Mouse (Mus musculus): Measurements from ENCODE around the gene Trpm8. TPM values are rescaled to one million over a fixed set of nuclear protein-coding genes. Genes with fewer than 3 reads are reported as not detected.

Gene Trpm8
- polyA plus RNA-seq (2015; fragmentation: Nextera tagmentation; extraction: Ambion mirVana), result not detected in 2 replicates

DNA sequence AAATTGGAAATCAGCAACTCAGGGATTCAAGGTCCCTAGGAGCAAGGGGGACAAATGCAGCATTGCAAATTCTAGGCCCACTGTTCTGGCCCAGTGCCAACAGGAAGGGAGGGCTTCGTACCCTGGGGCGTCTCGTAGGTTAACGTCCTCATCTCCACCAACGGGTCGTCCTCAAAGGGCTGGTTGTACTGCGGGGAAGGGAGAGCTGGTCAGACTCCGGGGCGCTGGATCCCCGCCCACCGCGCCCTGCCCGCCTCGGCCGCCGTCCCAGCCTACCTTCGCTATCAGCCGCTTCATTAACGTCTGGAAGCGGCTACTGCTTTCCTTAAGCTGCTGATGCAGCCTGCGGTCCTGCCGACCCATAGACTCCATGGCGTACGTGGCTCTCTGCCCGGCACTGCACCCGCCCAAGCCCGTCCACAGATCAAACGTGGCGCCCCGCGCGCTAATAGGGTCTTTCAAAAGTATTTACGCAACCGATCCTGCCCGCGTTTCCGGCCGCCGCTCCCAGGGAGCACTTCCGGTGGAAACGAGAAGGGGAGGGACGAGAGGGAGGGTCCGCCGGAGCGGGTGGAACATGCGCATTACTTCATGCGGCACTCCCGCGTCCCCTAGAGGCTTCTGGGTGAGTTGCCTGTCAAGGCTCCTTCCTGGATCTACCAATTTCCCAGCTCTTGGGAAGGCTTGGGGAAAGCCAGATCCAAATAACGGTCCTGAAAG is at the start of gene Trpm8, which contains the start of gene Hjurp:
TSS of gene Trpm8 (plus strand) at position 564 of the 720 bp plus-strand sequence.
TSS of gene Hjurp (minus strand) at position 536 of the 720 bp plus-strand sequence.
- under 1% methylated on average over 50 of the region's 50 CpGs for WGBS
- H3K27ac ChIP-seq, result peak within 1 kb of the TSS; percentile 86
- ATAC-seq (replicated peaks; ENCODE audit: low FRiP score), result peak; percentile 98

DNA sequence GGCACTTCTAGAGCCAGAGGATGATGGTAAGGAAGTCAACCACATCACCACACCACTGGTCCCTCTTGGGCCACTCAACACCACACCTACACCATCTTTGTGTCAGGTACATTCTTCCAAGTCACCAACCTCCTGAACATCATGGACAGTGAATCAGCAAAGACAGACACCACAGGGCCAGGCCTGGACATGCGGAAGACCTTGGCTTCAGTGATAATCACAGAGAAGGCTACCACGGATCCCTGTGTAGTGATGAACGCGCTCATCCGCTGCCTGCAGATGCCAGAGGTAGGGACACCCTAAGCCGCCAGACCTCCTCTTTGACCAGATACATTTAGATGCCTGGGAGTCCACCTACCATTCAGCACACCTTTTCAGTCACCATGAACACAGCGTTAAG is 49.3 kb upstream of the Trpm8 start:
- no peak for ATAC-seq (replicated peaks; ENCODE audit: low FRiP score)

More for the DNA sequence above, at the start of gene Trpm8, which contains the start of gene Hjurp:
- Histone ChIP-seq H3K9me3 (replicated peaks) (no peaks in the 10 kb centered on the region), H3K4me1 (peaks cover 24% of the 10 kb centered on the region), H3K27me3 (no peaks in the 10 kb centered on the region), H3K9ac (peak within 1 kb of the TSS; percentile 67), H3K36me3 (peaks cover 37% of the 10 kb centered on the region), H3K4me3 (replicated peaks) (peak within 1 kb of the TSS; percentile 50), H3K4me2 (peak within 1 kb of the TSS; percentile 60)

DNA sequence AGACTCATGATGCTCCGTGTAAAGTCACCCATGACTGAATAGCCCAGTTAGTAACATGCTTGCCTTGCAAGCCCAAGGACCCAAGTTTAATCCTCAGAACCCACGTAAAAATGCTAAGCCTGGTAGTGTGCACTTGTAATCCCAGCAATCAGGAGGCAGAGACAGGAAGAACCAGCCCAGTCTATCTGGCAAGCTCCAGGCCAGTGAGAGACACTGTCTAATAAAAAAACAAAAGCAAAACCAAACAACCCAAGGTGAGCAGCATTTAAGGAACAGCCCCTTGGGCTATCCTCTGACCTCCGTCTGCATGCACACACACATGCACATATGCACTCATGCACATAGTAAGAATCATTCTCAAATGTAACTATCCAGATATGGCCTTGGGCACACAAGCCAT is 47.9 kb upstream of the Trpm8 start:
- Histone ChIP-seq H3K4me3 (replicated peaks) (no peak overlapping the region), H3K27ac (no peak overlapping the region), H3K9ac (no peak overlapping the region), H3K36me3 (no peaks in the 10 kb centered on the region), H3K4me2 (no peak overlapping the region), H3K9me3 (replicated peaks) (peaks cover 90% of the 10 kb centered on the region), H3K4me1 (no peaks in the 10 kb centered on the region), H3K27me3 (no peaks in the 10 kb centered on the region)
- ATAC-seq (replicated peaks; ENCODE audit: low FRiP score), result no peak
- WGBS, result 84% methylated on average over 3 of the region's 3 CpGs

More for the DNA sequence above, 49.3 kb upstream of the Trpm8 start:
- Histone ChIP-seq H3K4me2 (no peak overlapping the region), H3K36me3 (no peaks in the 10 kb centered on the region), H3K9ac (no peak overlapping the region), H3K27ac (no peak overlapping the region), H3K27me3 (no peaks in the 10 kb centered on the region), H3K4me3 (replicated peaks) (no peak overlapping the region), H3K9me3 (replicated peaks) (peaks cover 76% of the 10 kb centered on the region), H3K4me1 (no peaks in the 10 kb centered on the region)
- WGBS, result 72% methylated on average over 7 of the region's 7 CpGs

DNA sequence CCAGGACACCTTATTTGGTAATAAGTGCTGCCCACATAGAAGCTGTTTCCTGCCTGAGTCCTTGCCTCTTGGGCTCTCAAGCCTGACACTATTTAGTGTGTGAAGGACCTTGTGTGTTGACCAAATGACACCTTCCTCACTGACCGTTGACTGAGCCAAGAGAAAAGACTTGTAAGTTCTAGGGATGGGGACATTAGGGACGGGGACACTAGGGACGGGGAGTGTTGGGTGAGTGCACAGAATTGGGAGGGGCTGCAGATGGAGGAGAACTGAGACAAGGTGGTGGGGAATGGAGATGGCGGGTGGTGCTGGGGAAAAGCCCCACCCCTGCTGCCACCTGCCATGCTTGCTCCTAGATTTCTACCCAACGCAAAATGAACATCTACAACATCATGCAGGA is 47.5 kb upstream of the Trpm8 start:
- whole genome bisulfite sequencing, result 87% methylated on average over 5 of the region's 5 CpGs
- Histone ChIP-seq H3K9ac (no peak overlapping the region), H3K27ac (no peak overlapping the region), H3K4me1 (no peaks in the 10 kb centered on the region), H3K36me3 (no peaks in the 10 kb centered on the region), H3K27me3 (no peaks in the 10 kb centered on the region), H3K4me2 (no peak overlapping the region), H3K9me3 (replicated peaks) (peaks cover 94% of the 10 kb centered on the region), H3K4me3 (replicated peaks) (no peak overlapping the region)
- ATAC-seq (replicated peaks; ENCODE audit: low FRiP score), result no peak

DNA sequence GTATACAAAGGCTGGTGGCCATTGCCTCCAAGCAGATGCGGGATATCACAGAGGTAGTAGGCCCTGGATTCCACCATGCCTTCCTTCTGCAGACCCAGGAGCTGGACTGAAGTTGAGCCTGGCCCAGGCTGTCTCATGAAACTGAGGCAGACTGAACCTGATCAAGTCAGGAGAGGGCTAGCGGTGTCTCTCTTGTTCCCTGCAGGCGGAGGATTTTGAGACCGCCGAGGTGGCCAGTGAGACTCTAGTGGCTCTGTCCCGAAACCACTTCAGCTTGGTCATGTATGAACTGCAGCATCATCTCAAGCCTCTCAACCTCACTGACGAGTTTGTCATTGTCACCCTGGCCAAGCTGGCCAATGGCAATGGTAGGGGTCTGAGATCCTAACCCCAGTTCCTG is 47.0 kb upstream of the Trpm8 start:
- Histone ChIP-seq H3K9ac (no peak overlapping the region), H3K36me3 (no peaks in the 10 kb centered on the region), H3K4me3 (replicated peaks) (no peak overlapping the region), H3K4me2 (no peak overlapping the region), H3K9me3 (replicated peaks) (peaks cover 97% of the 10 kb centered on the region), H3K27ac (no peak overlapping the region), H3K4me1 (no peaks in the 10 kb centered on the region), H3K27me3 (no peaks in the 10 kb centered on the region)
- 69% methylated on average over 7 of the region's 7 CpGs for WGBS
- ATAC-seq (replicated peaks; ENCODE audit: low FRiP score), result no peak

DNA sequence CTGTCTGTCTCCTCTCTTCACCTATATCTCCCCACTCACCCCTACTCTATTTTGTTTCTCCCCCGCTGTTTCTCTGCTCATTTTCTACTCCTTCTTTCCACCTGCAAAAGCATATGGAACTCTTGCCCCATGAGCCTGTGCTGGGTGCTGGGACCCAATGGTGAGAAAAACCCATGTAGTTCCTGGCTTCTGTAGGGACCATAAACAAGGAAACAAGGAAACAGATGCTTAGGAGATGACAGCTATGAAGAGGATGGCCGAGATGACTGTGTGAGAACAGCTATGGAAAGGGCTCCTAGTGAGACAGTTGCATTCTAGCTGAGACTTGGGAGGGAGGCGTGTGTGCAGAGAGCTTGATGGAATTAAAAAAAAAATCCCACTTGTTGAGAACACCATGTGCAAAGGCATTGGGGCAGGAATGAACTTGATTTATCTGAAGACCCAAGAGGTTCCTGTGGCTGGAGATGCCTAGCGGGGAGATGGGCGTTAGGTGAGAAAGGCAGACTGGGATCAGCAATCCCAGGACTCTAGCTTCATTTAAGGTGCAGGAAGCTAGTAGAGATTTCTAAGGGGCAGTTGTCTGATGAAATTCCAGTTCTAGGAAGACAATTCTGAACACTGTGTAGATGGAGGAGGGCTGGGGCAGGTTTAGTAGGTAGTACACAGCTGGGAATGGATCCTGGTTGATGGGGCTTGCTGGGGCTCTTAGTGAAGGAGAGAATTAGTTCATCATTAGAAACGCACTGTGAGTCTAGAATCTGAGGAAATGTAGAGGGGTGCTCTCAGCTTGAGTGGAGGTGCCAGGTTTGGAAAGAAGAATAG is 46.3 kb upstream of the Trpm8 start:
- WGBS, result 75% methylated on average over 6 of the region's 6 CpGs
- H3K9ac ChIP-seq, result no peak overlapping the region
- H3K9me3 ChIP-seq (replicated peaks), result peaks cover 97% of the 10 kb centered on the region
- no peak overlapping the region for H3K4me3 ChIP-seq (replicated peaks)
- no peaks in the 10 kb centered on the region for H3K4me1 ChIP-seq
- H3K27ac ChIP-seq, result no peak overlapping the region
- no peaks in the 10 kb centered on the region for H3K27me3 ChIP-seq
- H3K4me2 ChIP-seq, result no peak overlapping the region
- no peak for ATAC-seq (replicated peaks; ENCODE audit: low FRiP score)
- H3K36me3 ChIP-seq, result no peaks in the 10 kb centered on the region

DNA sequence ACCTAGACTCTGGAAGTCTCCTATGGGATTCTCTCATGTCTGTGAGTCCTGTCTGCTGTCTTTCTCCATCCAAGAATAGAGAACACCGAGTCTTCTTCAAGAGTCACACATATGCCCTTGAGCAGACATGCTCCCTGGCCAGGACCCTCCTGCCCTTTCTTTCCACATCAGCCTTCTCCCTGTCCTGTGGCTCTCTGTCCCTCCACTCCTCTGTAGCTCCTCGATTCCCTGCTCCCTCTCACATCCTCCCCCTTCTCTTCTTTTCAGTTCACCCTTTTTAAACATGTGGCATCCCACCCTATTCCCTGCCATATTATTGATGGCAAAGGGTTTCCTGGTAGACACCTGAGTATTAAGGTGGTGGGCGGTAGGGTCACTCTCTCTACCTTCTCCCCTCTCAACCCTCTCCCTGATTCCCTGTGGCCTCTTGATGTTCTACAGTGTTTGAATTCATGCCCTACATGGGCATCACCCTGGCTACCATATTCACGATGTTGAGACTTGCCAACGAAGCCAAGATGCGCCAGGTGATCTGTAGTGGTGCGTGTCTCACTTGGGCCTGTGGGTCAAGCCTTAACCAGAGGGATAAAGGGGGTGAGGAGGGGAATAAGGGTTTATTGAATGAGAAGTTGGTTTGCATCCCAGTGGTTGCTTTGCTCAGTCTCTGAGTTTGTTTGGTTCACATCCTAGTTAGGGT is 45.5 kb upstream of the Trpm8 start:
- Histone ChIP-seq H3K4me2 (no peak overlapping the region), H3K27me3 (no peaks in the 10 kb centered on the region), H3K4me1 (no peaks in the 10 kb centered on the region), H3K36me3 (no peaks in the 10 kb centered on the region), H3K9ac (no peak overlapping the region), H3K27ac (no peak overlapping the region), H3K4me3 (replicated peaks) (no peak overlapping the region), H3K9me3 (replicated peaks) (peaks cover 94% of the 10 kb centered on the region)
- WGBS, result 68% methylated on average over 7 of the region's 7 CpGs
- no peak for ATAC-seq (replicated peaks; ENCODE audit: low FRiP score)

DNA sequence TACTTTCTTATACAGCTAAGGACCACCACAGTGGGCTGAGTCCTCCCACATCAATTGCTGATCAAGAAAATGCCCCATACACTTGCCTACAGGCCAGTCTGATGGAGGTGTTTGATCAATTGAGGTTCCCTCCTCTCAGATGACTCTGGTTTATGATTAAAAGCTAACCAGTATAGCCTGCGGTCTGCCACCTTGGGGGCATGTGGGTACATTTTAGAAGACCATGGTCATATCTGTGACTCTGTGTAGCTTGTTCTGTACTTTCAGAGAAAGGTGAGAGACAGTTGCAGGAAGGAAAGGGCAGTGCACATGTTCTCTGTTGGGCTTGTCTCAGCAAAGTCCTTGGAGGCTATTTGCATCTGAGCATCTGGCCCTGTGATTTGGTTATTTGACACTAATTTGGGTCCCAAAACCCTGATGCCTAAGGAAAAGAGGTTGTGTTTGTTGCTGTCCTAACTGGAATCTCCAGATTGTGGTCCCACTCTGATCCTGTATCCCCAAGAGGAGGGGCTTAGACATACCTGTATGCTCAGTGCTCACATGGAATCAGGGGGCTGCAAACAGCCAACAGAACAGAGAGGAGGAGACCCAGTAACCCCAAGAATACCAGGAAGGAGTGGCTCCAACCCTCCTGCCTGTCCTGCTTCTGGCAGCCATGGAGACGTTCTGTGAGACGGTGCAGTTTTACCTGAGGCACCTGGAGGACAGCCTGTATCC is 44.6 kb upstream of the Trpm8 start:
- Histone ChIP-seq H3K9me3 (replicated peaks) (peaks cover 93% of the 10 kb centered on the region), H3K9ac (no peak overlapping the region), H3K4me3 (replicated peaks) (no peak overlapping the region), H3K4me2 (no peak overlapping the region), H3K27me3 (no peaks in the 10 kb centered on the region), H3K36me3 (no peaks in the 10 kb centered on the region), H3K4me1 (no peaks in the 10 kb centered on the region), H3K27ac (no peak overlapping the region)
- 57% methylated on average over 3 of the region's 3 CpGs for WGBS
- ATAC-seq (replicated peaks; ENCODE audit: low FRiP score), result no peak

DNA sequence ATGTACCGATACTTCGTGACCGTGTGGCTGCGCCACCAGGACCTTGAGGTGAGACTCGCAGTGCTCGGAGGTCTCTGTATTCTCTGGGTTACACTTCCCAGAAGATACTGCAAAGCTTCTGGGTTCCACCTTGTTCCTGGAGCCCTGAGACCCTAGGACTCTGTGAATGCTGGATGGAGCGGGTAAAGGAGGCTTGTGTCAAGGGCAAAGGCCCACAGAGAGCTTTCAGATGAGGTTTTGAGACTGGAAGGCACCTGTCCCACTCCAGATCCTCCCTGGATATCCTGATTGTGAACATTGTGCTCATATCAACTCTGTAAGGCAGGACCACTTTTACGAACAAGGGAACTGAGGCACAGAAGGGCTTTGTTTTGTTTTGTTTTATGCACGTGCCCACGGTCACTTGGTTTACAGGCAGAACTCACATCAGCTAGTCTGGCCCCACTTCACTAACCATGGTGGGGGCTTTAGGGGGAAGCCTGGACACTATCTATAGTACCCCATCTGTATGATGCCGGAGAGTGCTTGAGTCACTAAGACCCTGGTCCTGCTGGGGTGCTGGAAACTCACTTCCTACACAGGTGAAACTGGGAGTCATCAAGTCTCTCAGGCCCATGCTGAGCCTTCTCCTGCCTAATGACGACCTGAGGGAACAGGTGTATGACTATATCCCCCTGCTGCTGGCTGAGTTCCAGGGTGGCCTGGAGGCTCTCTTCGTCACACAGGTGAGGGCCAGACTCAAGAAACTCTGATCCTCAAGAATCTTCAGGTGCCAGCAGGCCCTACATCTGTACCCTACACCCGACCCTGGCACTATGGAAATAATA is 43.8 kb upstream of the Trpm8 start:
- 69% methylated on average over 14 of the region's 14 CpGs for WGBS
- Histone ChIP-seq H3K27me3 (no peaks in the 10 kb centered on the region), H3K4me3 (replicated peaks) (no peak overlapping the region), H3K4me2 (no peak overlapping the region), H3K9ac (no peak overlapping the region), H3K36me3 (no peaks in the 10 kb centered on the region), H3K4me1 (no peaks in the 10 kb centered on the region), H3K9me3 (replicated peaks) (peaks cover 93% of the 10 kb centered on the region), H3K27ac (no peak overlapping the region)
- no peak for ATAC-seq (replicated peaks; ENCODE audit: low FRiP score)

DNA sequence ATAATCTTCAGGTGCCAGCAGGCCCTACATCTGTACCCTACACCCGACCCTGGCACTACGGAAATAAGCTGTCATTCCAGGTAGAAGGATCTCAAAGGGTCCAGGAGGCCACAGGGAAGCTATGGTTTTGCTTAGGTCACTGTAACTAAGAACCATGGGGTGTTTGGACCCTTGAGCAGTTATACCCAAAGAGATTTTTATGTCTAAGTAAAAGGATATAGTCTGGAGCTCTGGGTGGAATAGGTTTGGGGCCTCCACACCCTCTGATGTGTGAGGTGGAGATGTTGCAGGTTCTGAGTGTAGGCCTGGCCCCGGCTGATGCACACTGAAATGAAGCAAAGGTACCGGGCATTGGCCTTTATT is 43.2 kb upstream of the Trpm8 start:
- WGBS, result 68% methylated on average over 4 of the region's 4 CpGs
- Histone ChIP-seq H3K4me2 (no peak overlapping the region), H3K9me3 (replicated peaks) (peaks cover 93% of the 10 kb centered on the region), H3K36me3 (no peaks in the 10 kb centered on the region), H3K27me3 (no peaks in the 10 kb centered on the region), H3K4me3 (replicated peaks) (no peak overlapping the region), H3K27ac (no peak overlapping the region), H3K4me1 (no peaks in the 10 kb centered on the region), H3K9ac (no peak overlapping the region)
- ATAC-seq (replicated peaks; ENCODE audit: low FRiP score), result no peak

DNA sequence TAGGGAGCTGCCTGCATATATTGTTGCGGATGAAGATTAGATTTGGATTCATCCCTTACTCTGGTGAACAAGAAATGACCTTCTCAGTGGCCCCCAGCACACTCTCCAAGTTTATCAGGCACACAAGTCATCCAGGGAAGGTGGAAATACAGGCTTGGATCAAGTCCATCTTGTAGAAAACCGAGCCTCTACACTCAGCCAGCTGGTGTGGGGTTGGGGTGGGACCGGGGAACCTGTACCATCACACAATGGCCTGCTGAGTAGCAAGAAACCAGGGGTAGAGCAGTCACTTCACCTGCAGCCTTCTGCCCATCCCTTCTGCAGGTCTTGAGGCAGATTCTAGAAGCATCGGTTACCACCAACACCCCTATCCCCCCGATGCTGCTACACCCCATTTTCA is 42.8 kb upstream of the Trpm8 start:
- Histone ChIP-seq H3K9ac (no peak overlapping the region), H3K4me1 (no peaks in the 10 kb centered on the region), H3K27me3 (no peaks in the 10 kb centered on the region), H3K4me3 (replicated peaks) (no peak overlapping the region), H3K4me2 (no peak overlapping the region), H3K9me3 (replicated peaks) (peaks cover 93% of the 10 kb centered on the region), H3K36me3 (no peaks in the 10 kb centered on the region), H3K27ac (no peak overlapping the region)
- ATAC-seq (replicated peaks; ENCODE audit: low FRiP score), result no peak
- 46% methylated on average over 5 of the region's 5 CpGs for WGBS

Measured in kidney, embryonic 15.5 days (tissue).